Mouse (Mus musculus) liver, embryonic 14.5 days (tissue): ENCODE data around the gene Ipo13. TPM values are rescaled to one million over a fixed set of nuclear protein-coding genes. Genes with fewer than 3 reads are reported as not detected.
A peak's percentile ranks its signal among the peaks of the same experiment; 100 is the strongest.

Experiments
- ATAC-seq: fragments of 200-750 bp; cut with Nextera tagmentation; 2 replicates; pipeline ENCODE4 v1.8.0; 2017; ENCODE audit warnings: moderate number of reproducible peaks, mild to moderate bottlenecking, moderate library complexity; ENCODE audit not compliant: insufficient read depth
- DNase-seq, 3 experiments: peaks; one replicate each; pipeline ENCODE4 v3.0.0-alpha.2; 2012 to 2013; ENCODE audit warnings: low read depth in 3 of 3, low spot score in 3 of 3
- H3K27ac ChIP-seq: fragments of 300-500 bp; sonication (generic); 2 replicates; pipeline ENCODE4 v1.5.1; 2014; ENCODE audit warnings: moderate library complexity, mild to moderate bottlenecking, control low read depth, inconsistent platforms
- H3K27me3 ChIP-seq: fragments of 300-500 bp; sonication (generic); 2 replicates; pipeline ENCODE4 v1.6.1; 2014; ENCODE audit warnings: mild to moderate bottlenecking, low read length, moderate library complexity; ENCODE audit not compliant: control insufficient read depth, insufficient read depth
- H3K36me3 ChIP-seq: fragments of 300-500 bp; sonication (generic); replicated peaks from 2 replicates; pipeline ENCODE4 v1.6.1; 2014; ENCODE audit warnings: low read depth; ENCODE audit not compliant: control insufficient read depth, insufficient read depth
- H3K4me1 ChIP-seq, 2 experiments: fragments of 200-500 bp in 1 of 2; fragments of 300-500 bp in 1 of 2; sonication (generic) in 1 of 2; replicated peaks; 2 replicates each; pipeline ENCODE4 v1.6.1; 2012 to 2014; ENCODE audit warnings: antibody characterized with exemption in 1 of 2, inconsistent platforms in 1 of 2, low read length in 1 of 2; ENCODE audit not compliant: control insufficient read depth in 2 of 2, insufficient read depth in 2 of 2
- H3K4me2 ChIP-seq: fragments of 300-500 bp; sonication (generic); 2 replicates; pipeline ENCODE4 v1.6.1; 2014; ENCODE audit warnings: low read depth, mild to moderate bottlenecking, control low read depth, moderate library complexity
- H3K4me3 ChIP-seq, 2 experiments: fragments of 200-500 bp in 1 of 2; fragments of 300-500 bp in 1 of 2; sonication (generic) in 1 of 2; 2 replicates each; pipeline ENCODE4 v1.5.1; 2012 to 2014; ENCODE audit warnings: low read depth in 2 of 2, low read length in 2 of 2, mild to moderate bottlenecking in 2 of 2, control low read depth in 1 of 2, inconsistent platforms in 1 of 2, moderate library complexity in 1 of 2; ENCODE audit not compliant: insufficient read depth in 1 of 2
- H3K9ac ChIP-seq: fragments of 300-500 bp; sonication (generic); replicated peaks from 2 replicates; pipeline ENCODE4 v1.6.1; 2014; ENCODE audit warnings: mild to moderate bottlenecking, control low read depth, moderate library complexity
- H3K9me3 ChIP-seq: fragments of 300-500 bp; sonication (generic); 2 replicates; pipeline ENCODE4 v1.6.1; 2016; ENCODE audit warnings: low read length, mixed read lengths; ENCODE audit not compliant: control insufficient read depth
- CTCF ChIP-seq: IDR thresholded peaks from 2 replicates; pipeline ENCODE4 v1.5.1; 2016; ENCODE audit warnings: antibody characterized with exemption, low read depth, control low read depth
- EP300 ChIP-seq: IDR thresholded peaks from 2 replicates; pipeline ENCODE4 v1.6.1; 2016; ENCODE audit warnings: antibody characterized with exemption, low read depth
- WGBS: fragments of 180-500 bp; shearing (Covaris S2); extraction: QIAGEN DNeasy Blood & Tissue Kit; methylation state at CpG from one replicate; pipeline ENCODE4 v1.1.7; 2014; ENCODE audit not compliant: insufficient replicate concordance; 5-methylcytosine and 5-hydroxymethylcytosine counted together
- polyA plus RNA-seq, 2 experiments: library from polyadenylated mRNA; depleted of rRNA in 1 of 2; stranded (reverse) in 1 of 2; unstranded in 1 of 2; fragments of >200 nt; fragmentation: Nextera tagmentation in 1 of 2; extraction: Ambion mirVana in 1 of 2; gene quantifications; 2 replicates each; pipeline versions ENCODE4 v1.2.1 to v1.2.3; 2012 to 2014

The Ipo13 gene
- polyA plus RNA-seq, 2 experiments: 14.9 to 16.8 TPM

DNA sequence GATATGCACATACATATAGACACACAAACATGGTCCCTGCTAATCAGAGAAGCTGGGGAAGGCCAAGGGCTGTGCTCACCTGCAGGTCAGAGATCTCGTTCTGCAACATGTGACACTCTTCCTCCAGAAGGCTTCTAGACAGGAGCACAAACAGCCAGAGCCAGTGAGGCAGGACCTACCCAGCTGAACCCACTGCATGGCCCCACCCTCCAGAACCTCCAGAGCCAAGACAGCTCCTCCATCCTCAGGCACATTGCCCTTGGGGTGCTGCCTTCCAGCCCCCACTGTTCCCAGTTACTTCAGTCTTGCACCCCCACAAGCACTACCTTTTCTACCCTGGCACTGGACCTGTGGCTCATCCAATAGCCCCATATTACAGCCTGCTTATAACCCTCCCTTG lies 44.4 kb downstream of the Ipo13 start:
- no peak overlapping the region for H3K4me3 ChIP-seq
- peak overlapping the region; percentile 35 for H3K27ac ChIP-seq
- H3K27me3 ChIP-seq: no peaks in the 10 kb centered on the region
- ATAC-seq (peak; percentile 40; the same call in 1 of the 2 replicates), DNase-seq (no peak)
- WGBS: 29% methylated on average over 1 of the region's 1 CpGs
- no peak for TF ChIP-seq EP300
- no peak for TF ChIP-seq CTCF
- no peaks in the 10 kb centered on the region for H3K9me3 ChIP-seq
- no peak overlapping the region for H3K9ac ChIP-seq
- H3K4me2 ChIP-seq: no peak overlapping the region
- peaks cover 11 to 27% of the 10 kb centered on the region in 2 experiments for H3K4me1 ChIP-seq
- peaks cover 40% of the 10 kb centered on the region for H3K36me3 ChIP-seq

DNA sequence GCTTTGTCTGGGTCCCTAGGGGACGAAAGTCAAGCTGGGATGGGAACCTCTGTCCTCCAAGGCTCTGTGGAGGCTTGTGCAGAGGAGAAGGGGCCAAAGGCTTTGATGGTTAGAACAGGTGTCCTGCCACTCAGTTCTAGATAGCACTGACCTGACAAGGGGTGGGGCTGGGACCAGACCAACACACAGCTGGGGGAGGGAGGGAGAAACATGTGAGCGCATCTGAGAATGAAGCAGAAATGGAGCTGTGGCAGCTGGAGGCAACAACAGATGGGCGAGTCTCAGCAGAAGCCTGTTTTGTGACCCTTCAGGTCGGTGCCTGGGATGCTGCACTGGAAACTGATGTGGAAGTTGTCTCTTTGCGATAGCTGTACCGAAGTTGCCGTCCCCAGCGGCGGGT lies 45.5 kb downstream of the Ipo13 start:
- no peak for ATAC-seq
- Histone ChIP-seq H3K4me2 (no peak overlapping the region), H3K9ac (no peak overlapping the region), H3K27me3 (no peaks in the 10 kb centered on the region), H3K36me3 (peaks cover 51% of the 10 kb centered on the region), H3K4me1 (peaks cover 11 to 27% of the 10 kb centered on the region in 2 experiments), H3K4me3 (no peak overlapping the region), H3K27ac (no peak overlapping the region), H3K9me3 (no peaks in the 10 kb centered on the region)
- TF ChIP-seq EP300: no peak
- TF ChIP-seq CTCF: no peak
- 76% methylated on average over 9 of the region's 9 CpGs for WGBS
- DNase-seq: no peak

DNA sequence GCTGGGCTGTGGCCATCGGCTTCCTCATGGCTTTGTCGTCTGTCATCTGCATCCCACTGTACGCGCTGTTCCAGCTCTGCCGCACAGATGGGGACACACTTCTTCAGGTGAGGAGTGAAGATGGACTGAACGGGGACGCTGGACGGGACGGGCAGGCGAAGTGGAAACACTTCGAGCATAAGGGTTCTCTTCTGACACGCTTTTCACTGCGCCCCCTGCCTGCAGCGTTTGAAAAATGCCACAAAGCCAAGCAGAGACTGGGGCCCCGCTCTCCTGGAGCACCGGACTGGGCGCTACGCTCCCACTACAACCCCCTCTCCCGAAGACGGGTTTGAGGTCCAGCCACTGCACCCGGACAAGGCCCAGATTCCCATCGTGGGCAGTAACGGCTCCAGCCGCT lies 47.0 kb downstream of the Ipo13 start:
- Histone ChIP-seq H3K9me3 (no peaks in the 10 kb centered on the region), H3K36me3 (peaks cover 66% of the 10 kb centered on the region), H3K27ac (no peak overlapping the region), H3K9ac (no peak overlapping the region), H3K4me1 (peaks cover 11 to 26% of the 10 kb centered on the region in 2 experiments), H3K27me3 (no peaks in the 10 kb centered on the region), H3K4me2 (no peak overlapping the region), H3K4me3 (no peak overlapping the region)
- TF ChIP-seq CTCF (peak; percentile 88), EP300 (no peak)
- DNase-seq (peak in 1 of 3 experiments; percentile 44), ATAC-seq (no peak)
- WGBS: 19% methylated on average over 24 of the region's 24 CpGs

DNA sequence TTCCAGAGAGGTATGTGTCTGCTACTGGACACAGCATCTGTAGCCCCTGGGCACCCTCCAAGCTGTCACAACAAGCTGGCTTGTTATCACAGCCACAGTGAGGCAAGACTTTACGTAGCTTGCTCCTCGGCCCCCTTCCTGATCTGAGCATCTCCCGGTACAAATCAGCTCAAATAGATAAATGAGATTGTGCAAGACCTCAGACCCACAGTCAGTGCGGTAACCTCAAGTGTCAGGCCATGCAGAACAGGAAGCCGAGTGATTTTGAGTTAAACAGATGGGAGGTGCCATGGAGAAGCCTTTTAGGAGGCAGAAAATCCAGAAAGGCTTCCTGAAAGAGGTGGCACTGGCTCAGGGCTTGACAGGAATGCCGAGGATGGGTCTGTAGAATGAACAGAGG lies 47.8 kb downstream of the Ipo13 start:
- ATAC-seq: no peak

DNA sequence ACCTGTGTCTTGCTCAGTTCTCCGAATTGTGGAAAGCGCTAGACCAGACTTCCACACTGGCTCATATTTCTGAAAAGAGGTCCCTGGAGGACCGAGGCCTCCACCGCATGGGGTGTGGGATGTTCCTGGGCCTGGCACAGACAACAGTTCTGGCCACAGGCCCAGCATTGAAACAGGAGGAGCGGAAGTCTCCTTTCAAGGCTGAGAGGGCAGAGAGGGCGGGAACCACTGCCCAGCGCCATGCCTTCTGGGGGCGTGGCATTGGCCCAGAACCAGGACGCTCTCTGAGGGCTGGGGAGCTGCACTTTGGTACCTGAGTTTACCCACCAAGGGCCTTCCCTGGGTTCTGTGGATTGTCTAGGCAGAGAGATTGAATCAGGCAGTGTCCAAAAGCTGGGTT lies 48.7 kb downstream of the Ipo13 start:
- TF ChIP-seq CTCF (no peak), EP300 (no peak)
- 83% methylated on average over 9 of the region's 9 CpGs for WGBS
- no peak overlapping the region for H3K9ac ChIP-seq
- ATAC-seq (no peak), DNase-seq (no peak)
- peaks cover 0 to 8% of the 10 kb centered on the region in 2 experiments; a peak in 2 of 4 replicates for H3K4me1 ChIP-seq
- H3K36me3 ChIP-seq: peaks cover 84% of the 10 kb centered on the region
- no peak overlapping the region for H3K27ac ChIP-seq
- H3K27me3 ChIP-seq: no peaks in the 10 kb centered on the region
- H3K4me3 ChIP-seq: no peak overlapping the region
- H3K4me2 ChIP-seq: no peak overlapping the region
- no peaks in the 10 kb centered on the region for H3K9me3 ChIP-seq

More for the DNA sequence above, 47.8 kb downstream of the Ipo13 start:
- Histone ChIP-seq H3K36me3 (peaks cover 74% of the 10 kb centered on the region), H3K4me3 (no peak overlapping the region), H3K9me3 (no peaks in the 10 kb centered on the region), H3K9ac (no peak overlapping the region; the same call in 1 of the 2 replicates), H3K4me1 (peaks cover 3 to 17% of the 10 kb centered on the region in 2 experiments), H3K27ac (no peak overlapping the region), H3K27me3 (no peaks in the 10 kb centered on the region), H3K4me2 (no peak overlapping the region)
- 25% methylated on average over 6 of the region's 6 CpGs for WGBS
- DNase-seq: no peak
- TF ChIP-seq CTCF (no peak), EP300 (no peak)
